Mouse (Mus musculus) C3H10T1/2 (cell line): ENCODE results near the gene Actl10. TPM values are rescaled to one million over a fixed set of nuclear protein-coding genes. Genes with fewer than 3 reads are reported as not detected.

ENCODE experiments used
- polyA plus RNA-seq, 2 experiments: library from polyadenylated mRNA; unstranded; fragments of >200 nt; fragmentation: generic; extraction: Trizol; gene quantifications; one replicate each; pipeline ENCODE4 v1.2.1; 2012; ENCODE audit warnings: missing spikeins in 2 of 2

The Actl10 gene
- under 1 TPM; 0.04 to 0.27 TPM for polyA plus RNA-seq

DNA sequence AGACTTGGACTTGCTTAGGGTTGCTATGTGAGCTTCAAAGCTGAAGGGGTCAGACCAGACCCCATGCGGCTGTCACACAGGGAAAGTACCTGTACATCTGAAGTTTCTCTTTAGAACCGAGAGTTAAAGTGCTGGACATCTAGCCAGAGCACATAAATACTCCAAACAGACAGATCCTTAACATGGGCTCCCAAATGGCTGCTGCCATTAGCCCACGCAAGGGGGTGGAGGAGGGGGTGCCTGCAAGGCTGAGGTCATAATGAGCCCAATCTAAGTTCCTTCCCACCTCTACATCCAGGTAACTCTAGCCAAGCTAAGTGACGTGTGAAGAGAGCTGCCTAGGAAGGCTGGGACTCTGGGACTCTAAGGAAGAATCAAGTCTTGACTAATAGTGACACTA, at the start of gene Actl10:
TSS of gene Actl10 (plus strand) at position 301 of the 400 bp plus-strand sequence.

DNA sequence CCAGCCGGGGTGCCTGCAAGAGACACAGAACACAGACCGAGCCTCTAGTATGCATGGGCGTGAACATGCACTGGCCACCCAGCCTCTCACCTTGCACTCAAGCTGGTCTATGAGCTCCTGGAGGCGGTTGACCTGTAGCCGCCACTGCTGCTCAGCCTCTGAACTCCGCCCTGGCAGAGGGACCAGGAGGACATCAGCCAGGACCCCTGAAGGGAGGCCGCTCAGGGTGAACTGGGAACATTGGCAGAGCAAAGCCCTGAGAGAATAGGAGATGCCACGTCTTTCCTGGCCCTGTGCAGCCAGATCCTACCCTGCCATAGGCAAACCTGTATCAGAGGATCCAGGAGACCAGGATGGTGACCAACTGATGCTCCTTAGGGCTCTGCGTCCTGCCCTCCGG, 4.9 kb upstream of the Actl10 start, which contains the start of gene 1700003F12Rik:
TSS of gene 1700003F12Rik (plus strand) at position 375 of the 400 bp plus-strand sequence.

DNA sequence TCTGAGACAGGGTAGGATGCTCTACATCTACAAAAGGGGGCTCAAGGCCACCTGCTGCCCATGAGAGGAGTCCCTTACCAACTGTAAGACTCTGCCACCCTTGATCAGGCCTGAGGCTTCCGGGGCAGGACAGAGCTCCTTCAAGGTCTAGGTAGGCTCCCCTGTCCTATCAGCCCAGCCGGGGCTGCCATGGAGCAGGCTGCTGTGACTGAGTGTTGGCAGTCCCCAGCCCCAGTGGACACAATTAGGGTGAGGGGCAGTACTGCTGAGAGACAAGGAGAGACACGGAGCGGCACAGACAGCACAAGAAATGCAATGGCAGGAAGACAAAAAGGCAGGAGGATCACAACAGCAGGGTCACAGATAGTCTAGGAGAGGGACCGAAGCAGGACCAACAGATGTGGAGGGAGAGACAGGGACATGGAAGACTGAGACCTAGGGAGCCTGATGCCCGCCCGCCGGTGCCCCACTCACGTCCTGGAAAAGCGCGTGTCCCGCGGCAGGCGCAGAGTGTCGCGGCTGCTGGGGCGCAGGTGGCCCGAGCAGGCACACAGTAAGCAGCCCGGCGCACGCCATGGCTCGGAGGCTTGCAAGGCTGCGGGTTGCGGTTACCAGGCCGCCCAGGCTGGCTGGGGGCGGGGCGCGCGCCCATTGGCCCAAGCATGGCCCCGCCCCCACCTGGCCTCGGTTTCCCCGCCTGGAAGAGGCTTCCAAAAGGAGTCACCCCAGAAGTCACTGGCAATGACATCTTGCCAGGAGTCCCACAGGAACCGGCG, 6.9 kb downstream of the Actl10 start, which contains the start of gene Necab3:
TSS of gene Necab3 (minus strand) at position 627 of the 776 bp plus-strand sequence.

DNA sequence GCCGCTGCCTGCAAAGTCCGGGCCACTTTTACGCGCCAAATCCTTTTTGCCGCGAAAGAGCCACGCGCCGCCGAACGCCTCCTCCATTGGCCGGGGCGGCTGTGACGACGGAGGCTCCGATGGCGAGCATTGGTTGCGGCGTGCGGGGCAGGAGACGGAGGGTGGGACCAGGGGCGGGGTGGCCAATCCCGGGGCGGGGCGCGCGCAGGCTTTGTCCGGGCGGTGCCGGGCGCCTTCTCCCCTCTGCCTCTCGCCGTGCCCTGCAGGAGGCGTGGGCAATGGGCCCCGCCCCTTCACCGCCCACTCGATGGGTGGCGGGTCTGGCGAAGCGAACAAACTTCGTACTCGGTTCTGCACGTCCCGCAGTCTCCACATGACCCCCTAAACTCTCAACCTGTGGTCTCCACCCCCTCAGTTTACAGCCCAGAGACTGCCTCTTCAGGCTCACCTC, 18.3 kb downstream of the Actl10 start, which contains the start of gene E2f1:
TSS of gene E2f1 (minus strand) at position 57 of the 451 bp plus-strand sequence.

Other genes with a start within 250 kb of the Actl10 start
- gene Bpifb9b, start 244.5 kb upstream of the Actl10 start, polyA plus RNA-seq: not detected
- gene Cdk5rap1, start 178.8 kb upstream of the Actl10 start, polyA plus RNA-seq: 1 to 10 TPM; 3.0 to 8.0 TPM
- 10 to 100 TPM; 46.9 to 47.9 TPM for gene Snta1, start 143.7 kb upstream of the Actl10 start, polyA plus RNA-seq
- gene Cbfa2t2, start 115.3 kb upstream of the Actl10 start, polyA plus RNA-seq: 1 to 10 TPM; 1.5 to 9.9 TPM
- 10 to 100 TPM in 1 of 2 experiments, 1 to 10 TPM in 1; 8.6 to 11.1 TPM for gene 1700003F12Rik, start 4.7 kb upstream of the Actl10 start, polyA plus RNA-seq
- 1 to 10 TPM in 1 of 2 experiments, under 1 TPM in 1; 0.09 to 1.1 TPM for gene Necab3, start 7.1 kb downstream of the Actl10 start, polyA plus RNA-seq
- 10 to 100 TPM; 29.6 to 30.5 TPM for gene E2f1, start 18.1 kb downstream of the Actl10 start, polyA plus RNA-seq
- gene Pxmp4, start 51.9 kb downstream of the Actl10 start, polyA plus RNA-seq: 10 to 100 TPM in 1 of 2 experiments, 1 to 10 TPM in 1; 9.3 to 44.2 TPM
- gene Zfp341, start 61.5 kb downstream of the Actl10 start, polyA plus RNA-seq: 1 to 10 TPM; 2.0 to 3.9 TPM
- under 1 TPM; 0.21 to 0.72 TPM for gene 4930519P11Rik, start 61.7 kb downstream of the Actl10 start, polyA plus RNA-seq
- gene Chmp4b, start 99.9 kb downstream of the Actl10 start, polyA plus RNA-seq: 100 to 1,000 TPM in 1 of 2 experiments, 10 to 100 TPM in 1; 73.7 to 127 TPM
- not detected for gene Gm14214, start 218.3 kb downstream of the Actl10 start, polyA plus RNA-seq
- gene Raly, start 239.3 kb downstream of the Actl10 start, polyA plus RNA-seq: 100 to 1,000 TPM; 208 to 306 TPM
- not detected for gene a, start 239.6 kb downstream of the Actl10 start, polyA plus RNA-seq